Mouse (Mus musculus) G1E (cell line): ENCODE data around the gene Ccna2.

Source experiments
- CTCF ChIP-seq: IDR thresholded peaks from 2 replicates; pipeline ENCODE4 v1.5.1; 2012; ENCODE audit warnings: low read depth, low read length, inconsistent platforms, mixed read lengths
- GATA1 ChIP-seq: IDR thresholded peaks from 2 replicates; pipeline ENCODE4 v1.6.1; 2012; ENCODE audit warnings: borderline replicate concordance, low read length, inconsistent platforms, mixed read lengths
- GATA2 ChIP-seq: IDR thresholded peaks from 2 replicates; pipeline ENCODE4 v1.6.1; 2012; ENCODE audit warnings: low read depth, low read length, inconsistent platforms, borderline replicate concordance
- POLR2AphosphoS5 ChIP-seq: IDR thresholded peaks from 2 replicates; pipeline ENCODE4 v1.6.1; 2012; ENCODE audit warnings: low read depth, low read length, inconsistent platforms; ENCODE audit not compliant: insufficient replicate concordance
- TAL1 ChIP-seq: conservative IDR thresholded peaks from 2 replicates; pipeline ENCODE4 v1.6.1; 2012; ENCODE audit warnings: low read depth, low read length, inconsistent platforms, mixed read lengths

DNA sequence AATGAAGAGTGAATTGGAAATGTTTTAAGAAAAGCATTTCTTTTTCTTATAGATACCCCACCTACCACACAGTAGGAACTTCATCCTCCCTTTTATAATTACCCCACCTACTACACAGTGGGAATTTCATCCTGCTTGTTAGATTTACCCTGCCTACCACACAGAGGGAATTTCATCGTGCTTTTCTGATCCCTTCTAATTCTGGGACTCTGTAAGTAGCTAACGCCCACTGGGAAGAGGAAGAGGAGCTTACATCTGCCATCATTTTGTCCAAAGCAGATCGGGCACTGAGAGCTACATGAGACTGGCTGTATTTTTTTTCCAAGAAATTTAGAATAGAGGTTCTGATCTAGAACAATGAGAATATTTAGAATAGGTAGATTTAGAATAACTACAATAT, 27.0 kb downstream of the Ccna2 start:
- TF ChIP-seq GATA1 = no peak
- no peak for TF ChIP-seq CTCF
- no peak for TF ChIP-seq TAL1
- no peak for TF ChIP-seq POLR2AphosphoS5
- TF ChIP-seq GATA2 = no peak
